Mouse (Mus musculus) kidney, postnatal 36 days (tissue): ENCODE measurements around the gene Nol12.

Experiments used
- DNase-seq, 2 experiments: peaks; one replicate each; pipeline ENCODE4 v3.0.0; 2021 to 2022; ENCODE audit warnings: mixed read lengths in 2 of 2

Nol12 gene

GRCm38 (mm10) chr15:78956351-78956750 is 21.6 kb downstream of the Nol12 start:
- DNase-seq: peak; percentile 16 to 30

GRCm38 (mm10) chr15:78957021-78957420 is 22.3 kb downstream of the Nol12 start:
- no peak for DNase-seq

GRCm38 (mm10) chr15:78959537-78959936 is 24.8 kb downstream of the Nol12 start:
- DNase-seq: no peak

GRCm38 (mm10) chr15:78960088-78960487 is 25.4 kb downstream of the Nol12 start:
- DNase-seq: no peak

GRCm38 (mm10) chr15:78962885-78963284 is 28.2 kb downstream of the Nol12 start:
- peak; percentile 71 to 88 for DNase-seq

GRCm38 (mm10) chr15:78971626-78972025 is 36.9 kb downstream of the Nol12 start:
- DNase-seq: no peak

GRCm38 (mm10) chr15:78973950-78974349 is 39.2 kb downstream of the Nol12 start:
- peak; percentile 8 to 44 for DNase-seq

GRCm38 (mm10) chr15:78977676-78978159 is 43.0 kb downstream of the Nol12 start:
- no peak for DNase-seq

GRCm38 (mm10) chr15:78978875-78979274 is 44.1 kb downstream of the Nol12 start:
- peak; percentile 65 to 68 for DNase-seq

GRCm38 (mm10) chr15:78980084-78980483 is 45.4 kb downstream of the Nol12 start:
- no peak for DNase-seq

- peak; percentile 94 to 96 for DNase-seq
These were observed 48.1 kb downstream of the Nol12 start for GRCm38 (mm10) chr15:78982658-78983435.

GRCm38 (mm10) chr15:78983436-78984285 is 48.9 kb downstream of the Nol12 start:
- DNase-seq: peak; percentile 72 to 80

GRCm38 (mm10) chr15:78984286-78984778 is 49.6 kb downstream of the Nol12 start:
- DNase-seq: no peak

- peak; percentile 29 to 48 for DNase-seq
These were observed 51.9 kb downstream of the Nol12 start for GRCm38 (mm10) chr15:78986536-78987220.

GRCm38 (mm10) chr15:78988499-78988971 is 53.8 kb downstream of the Nol12 start:
- peak; percentile 70 to 76 for DNase-seq

- no peak for DNase-seq
These were observed 54.7 kb downstream of the Nol12 start for GRCm38 (mm10) chr15:78989152-78990092.

- no peak for DNase-seq
These were observed 55.3 kb downstream of the Nol12 start for GRCm38 (mm10) chr15:78990093-78990463.

- no peak for DNase-seq
These were observed 56.3 kb downstream of the Nol12 start for GRCm38 (mm10) chr15:78990970-78991525.

- DNase-seq: peak in 1 of 2 experiments; percentile 26
These were observed 57.5 kb downstream of the Nol12 start for GRCm38 (mm10) chr15:78992235-78992634.

- DNase-seq: no peak
These were observed 58.2 kb downstream of the Nol12 start for GRCm38 (mm10) chr15:78992925-78993324.
